Mouse (Mus musculus): ENCODE measurements around the gene Cby3.
"Not testable (repeated sequence)": the region's sequence is repeated elsewhere in the genome, so short reads cannot be mapped to it uniquely, and the experiment has no call there.

The Cby3 gene

DNA sequence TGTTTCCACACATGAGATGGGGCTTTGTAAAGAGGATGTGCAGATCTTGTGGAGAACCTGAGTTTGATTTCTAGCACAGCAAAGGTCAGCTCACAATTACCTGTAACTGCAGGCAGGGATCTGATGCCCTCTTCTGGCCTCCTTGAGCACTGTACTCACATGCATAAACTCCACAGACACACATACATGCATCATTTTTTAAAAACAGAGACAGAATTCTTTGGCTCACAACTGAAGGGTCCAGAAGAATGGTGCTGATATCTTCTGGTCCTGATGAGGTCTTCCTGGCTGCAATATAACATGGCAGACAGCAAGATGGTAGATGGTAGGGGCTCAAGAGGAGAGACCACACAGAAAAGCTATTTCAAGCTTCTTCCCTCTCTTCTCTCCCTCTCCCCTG is at the start of gene Cby3:
Cby3 (plus strand) TSS at position 301 of the 400 bp plus-strand sequence.
- no peak for DNase-seq (ENCODE audit: low spot score)

DNA sequence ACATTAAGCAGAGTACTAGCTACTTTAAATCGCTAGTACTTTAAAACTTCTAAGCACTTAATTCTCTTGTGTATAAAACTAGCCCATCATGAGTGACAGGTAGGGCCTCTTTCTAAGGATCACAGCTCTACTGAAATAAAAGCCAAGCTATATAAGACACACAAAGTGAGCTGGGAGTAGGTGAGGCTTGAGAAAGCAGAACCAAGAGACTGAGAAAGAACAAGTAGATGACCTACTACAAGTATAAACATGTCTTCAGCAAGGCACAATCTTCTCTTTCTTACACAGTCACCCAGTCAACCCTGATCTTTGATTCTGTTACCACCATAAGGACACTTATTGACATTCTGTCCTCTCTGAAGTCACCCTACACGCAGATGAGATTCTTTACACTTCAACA is 41.5 kb upstream of the Cby3 start:
- no peak for DNase-seq (ENCODE audit: low spot score)

DNA sequence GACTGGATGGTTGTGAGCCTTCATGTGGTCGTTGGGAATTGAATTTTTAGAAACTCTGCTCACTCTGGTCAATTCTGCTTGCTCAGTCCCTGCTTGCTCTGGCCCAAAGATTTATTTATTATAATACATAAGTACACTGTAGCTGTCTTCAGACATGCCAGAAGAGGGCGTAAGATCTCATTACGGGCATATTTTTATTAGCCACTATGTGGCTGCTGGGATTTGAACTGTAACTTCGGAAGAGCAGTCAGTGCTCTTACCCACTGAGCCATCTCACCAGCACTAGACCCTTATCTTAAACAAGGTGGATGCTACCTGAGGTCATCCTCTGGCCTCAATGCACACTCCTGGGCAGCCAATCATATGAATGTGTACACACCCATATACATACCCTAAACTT is 34.9 kb upstream of the Cby3 start:
- not testable (repeated sequence) for DNase-seq (ENCODE audit: low spot score)

DNA sequence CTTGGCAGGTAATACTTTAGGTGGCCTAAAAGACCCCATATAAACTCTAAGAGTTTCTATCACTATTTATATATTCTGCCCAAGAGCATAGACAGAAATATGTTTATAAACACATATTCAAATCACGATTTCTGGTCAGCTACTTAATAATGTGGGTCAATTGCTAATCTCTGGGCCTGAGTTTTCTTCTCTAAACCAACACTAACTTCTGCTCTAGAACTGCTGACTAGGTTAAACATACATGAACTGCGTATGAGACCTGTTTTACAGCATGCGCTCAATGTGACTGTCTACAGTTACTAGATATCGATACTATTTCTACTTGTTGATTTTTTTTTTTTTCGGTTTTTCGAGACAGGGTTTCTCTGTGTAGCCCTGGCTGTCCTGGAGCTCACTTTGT is 33.0 kb upstream of the Cby3 start:
- DNase-seq (ENCODE audit: low spot score), result no peak

DNA sequence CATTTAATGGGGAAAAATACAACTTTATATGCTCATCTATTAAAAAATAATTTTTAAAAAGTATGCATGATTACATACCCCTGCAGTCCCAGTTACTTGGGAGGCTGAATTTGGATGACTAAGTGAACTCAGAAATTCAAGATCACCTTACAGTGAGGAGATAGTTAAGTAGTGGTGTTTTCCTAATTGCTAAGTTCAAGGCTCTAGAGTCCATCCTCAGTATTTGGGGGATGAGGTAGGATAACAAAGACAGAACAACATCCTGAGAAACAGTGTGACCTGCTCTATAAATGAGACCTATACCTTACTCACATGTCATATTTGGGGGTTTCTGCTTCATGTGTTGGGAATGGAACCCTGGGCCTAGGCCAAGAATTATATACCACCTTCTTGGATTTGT is 31.9 kb upstream of the Cby3 start:
- DNase-seq (ENCODE audit: low spot score), result no peak

DNA sequence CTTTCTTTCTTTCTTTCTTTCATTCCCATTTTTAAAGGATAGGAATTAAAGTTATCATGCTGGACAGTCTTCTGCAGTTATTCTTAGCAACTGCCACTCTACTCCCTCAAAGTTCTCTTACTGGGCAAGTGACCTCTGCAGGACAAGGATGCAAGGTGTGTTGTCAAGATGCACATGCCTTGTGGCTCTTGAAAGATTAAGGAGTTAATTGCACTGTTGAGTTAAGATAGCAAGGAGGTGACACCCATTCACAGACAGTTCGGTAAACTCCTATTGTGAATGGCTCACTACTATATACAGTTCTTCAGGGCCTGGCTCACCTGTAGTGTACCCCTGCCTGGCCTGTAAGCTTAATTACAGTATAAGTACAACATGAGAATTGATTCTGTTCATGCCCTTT is 30.4 kb upstream of the Cby3 start:
- no peak for DNase-seq (ENCODE audit: low spot score)

DNA sequence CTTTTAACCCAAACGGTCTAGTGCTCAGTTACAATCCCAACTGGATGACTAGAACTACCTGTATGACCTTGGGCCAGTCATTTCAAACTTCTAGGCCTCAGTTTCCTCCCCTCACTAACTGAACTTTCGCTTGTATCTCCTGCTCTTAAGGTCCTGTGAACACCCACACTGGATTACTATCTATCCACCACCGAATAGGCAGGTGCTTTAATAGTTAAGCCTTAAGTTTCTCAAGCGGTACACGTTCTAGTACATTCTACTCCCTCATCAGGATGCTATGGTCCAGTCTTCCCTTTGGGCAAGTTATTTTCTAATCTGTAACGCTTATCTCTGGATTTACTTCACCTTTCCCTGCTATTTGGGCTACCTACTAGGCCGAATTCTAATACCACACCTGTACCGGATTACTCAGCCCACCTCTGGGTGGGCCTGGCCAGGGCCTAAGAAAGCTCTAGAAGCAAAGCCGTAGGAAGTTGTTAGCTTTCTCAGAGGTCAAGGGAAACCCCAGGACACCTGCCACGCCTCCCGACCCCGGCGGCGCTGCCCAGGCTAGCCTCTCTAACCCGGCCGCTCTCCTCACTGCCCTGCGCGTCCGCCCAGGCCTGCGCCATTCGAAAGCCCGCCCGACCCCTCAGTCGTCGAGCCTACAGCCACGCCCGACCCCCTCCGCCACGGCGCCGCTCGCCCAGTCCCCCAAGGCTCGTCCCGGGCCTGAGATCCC is 29.4 kb upstream of the Cby3 start:
- DNase-seq (ENCODE audit: low spot score), result peak; percentile 53

DNA sequence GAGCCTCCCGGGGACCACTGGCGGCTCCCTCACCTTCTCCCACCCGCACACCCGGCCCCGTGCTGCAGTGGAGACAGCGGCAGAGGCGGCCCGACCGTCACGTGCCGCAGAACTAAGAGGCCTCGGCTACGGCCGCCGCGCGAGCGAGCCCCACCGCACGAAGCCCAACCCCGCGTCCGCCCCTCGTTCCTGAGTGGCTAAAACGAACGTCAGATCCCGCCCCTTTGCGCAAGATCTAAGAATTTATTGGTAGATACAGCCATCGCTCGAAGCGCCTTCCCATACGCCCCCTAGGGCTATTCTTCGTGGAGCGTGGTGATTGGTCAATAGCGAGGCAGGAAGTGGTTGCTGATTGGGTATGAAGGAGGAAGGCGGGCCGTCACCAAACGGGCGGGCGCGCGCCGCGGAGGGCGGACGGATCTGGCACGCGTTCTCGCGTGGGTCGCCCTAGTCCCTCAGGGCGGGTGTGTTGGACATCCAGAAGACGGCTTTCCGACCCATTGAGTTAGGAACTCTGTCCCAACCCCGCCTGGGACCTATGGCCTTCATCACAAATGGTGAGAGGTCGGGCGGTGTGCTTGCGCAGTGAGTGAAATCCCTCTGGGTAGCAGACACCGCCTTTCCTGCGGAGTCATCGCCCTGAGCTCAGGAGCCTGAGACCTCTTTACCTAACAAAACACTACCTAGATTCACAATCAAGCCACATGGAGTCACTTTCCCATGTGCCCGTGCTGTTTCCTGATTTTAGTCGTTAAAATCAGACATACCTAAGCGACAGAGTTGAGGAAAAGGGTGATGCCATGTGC is 28.6 kb upstream of the Cby3 start, which contains the start of gene Canx:
Canx (minus strand) TSS at position 178 of the 806 bp plus-strand sequence.
- DNase-seq (ENCODE audit: low spot score), result peak; percentile 98

DNA sequence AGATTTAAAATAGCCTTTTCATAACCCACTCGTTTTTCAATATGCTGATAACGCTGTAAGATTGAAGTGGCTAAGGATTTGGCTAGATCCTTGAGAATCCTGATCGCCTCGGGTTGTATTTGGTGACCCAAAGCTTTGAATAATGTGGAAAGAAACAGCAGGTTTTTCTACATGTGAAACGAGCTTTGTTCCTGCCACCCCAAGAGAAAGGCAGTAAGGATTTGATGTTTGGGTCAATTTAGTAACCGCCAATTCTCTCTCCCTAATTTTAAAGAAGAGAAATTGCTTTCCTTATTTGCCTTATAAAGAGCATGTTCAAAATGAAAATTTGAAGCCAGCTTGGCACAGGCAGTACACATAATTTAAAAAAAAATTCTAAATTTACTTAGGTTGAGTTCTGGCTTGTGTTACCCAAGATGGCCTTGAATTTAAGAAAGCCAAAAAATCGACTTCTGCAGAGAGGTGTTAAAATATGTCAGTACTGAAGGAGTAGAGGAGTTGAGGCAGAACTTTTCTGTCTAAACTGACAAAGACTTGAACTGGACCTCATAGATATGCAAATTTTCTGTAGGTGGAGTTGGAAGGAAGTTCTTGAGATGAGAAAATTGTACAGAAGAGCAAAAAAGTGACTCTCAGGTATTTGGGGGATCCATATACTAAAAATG is 27.8 kb upstream of the Cby3 start:
- DNase-seq (ENCODE audit: low spot score), result no peak

DNA sequence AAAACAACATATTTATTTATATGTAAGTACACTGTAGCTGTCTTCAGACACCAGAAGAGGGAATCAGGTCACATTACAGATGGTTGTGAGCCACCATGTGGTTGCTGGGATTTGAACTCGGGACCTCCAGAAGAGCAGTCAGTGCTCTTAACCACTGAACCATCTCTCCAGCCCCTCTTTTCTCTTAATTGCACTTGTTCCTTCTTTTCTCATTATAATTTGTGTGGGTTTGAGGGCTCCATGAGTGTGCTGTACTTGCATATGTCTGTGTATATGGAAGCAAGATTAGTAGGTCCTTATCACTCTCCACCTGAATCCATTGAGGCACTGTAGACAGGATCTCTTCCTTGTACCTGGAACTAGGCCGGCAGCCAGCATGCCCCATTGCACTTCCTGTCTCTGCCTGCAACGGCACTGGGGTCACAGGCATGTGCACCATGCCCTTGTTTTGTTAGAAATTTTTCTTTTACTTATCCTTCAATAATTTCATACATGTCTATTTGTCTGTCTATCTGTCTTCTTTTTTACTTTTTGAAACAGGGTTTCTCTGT is 26.1 kb upstream of the Cby3 start:
- no peak for DNase-seq (ENCODE audit: low spot score)

DNA sequence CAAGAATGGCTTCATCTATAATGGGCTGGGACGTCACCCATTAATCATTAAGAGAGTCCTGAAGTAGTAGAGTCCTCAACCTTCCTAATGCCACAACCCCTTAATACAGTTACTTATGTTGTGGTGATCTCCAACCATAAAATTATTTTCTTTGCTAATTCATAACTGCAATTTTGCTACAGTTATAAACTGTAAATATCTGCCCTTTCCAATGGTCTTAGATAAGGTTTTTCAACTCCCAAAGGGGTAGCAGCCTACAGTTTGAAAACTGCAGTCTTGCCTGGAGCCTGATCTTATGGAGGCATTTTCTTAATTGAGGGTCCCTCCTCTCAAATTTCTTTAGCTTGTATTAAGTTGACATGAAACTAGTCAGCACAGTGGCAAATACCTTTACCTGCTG is 24.9 kb upstream of the Cby3 start:
- no peak for DNase-seq (ENCODE audit: low spot score)

DNA sequence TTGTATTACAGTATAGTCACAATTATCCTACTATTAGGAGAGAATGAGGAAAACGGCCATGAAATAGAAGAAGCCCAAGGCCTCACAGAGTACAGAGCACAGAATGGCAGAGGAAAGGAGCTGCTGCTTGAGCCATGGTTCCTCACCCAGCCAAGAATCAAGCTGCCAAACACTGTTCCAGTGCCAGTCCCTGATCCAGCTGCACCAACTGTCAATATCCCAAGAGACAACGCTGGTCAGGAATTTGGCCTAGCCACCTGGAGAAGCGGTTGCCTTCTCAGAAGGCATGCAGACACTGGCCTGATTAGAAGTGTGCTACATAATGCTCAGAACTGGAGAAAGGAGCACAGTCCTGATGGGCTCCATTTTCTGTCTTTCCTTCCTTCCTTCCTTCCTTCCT is 21.1 kb upstream of the Cby3 start:
- no peak for DNase-seq (ENCODE audit: low spot score)

DNA sequence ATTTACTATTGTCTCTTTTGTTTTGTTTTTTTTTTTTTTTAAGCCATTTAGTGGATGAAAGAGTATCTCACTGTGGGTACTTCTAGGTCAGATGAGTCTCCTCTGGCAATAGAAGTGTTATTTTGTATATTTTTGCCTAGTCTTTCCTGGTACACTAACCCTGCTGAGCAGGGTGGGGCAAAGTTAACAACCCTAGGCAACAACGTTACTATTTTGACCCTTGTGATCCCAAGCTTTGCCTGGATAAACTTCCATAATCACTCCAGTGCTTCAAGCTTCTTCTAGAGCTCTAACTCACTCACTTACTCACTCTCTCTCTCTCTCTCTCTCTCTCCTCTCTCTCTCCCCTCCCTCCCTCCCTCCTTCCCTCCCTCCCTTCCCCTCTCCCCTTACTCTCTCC is 18.1 kb upstream of the Cby3 start:
- no peak for DNase-seq (ENCODE audit: low spot score)

DNA sequence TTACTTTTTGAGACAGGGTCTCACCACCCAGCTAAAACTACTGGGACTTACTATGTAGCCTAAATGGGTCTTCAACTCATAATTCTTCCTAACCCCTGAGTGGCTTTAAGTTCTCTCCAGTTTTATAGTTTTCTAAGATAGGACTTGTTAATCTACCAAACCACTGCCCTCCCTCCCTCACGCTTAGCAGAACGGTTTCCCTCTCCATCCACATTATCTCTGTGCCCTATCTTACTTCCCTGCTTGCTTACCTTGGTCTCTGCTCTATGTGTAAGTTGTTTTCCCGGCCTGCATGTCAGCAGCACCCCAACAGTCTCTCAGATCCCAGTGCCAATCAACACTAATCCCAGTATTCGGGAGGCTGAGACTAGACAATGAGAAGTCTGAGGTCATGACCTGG is 17.4 kb upstream of the Cby3 start:
- DNase-seq (ENCODE audit: low spot score), result no peak

DNA sequence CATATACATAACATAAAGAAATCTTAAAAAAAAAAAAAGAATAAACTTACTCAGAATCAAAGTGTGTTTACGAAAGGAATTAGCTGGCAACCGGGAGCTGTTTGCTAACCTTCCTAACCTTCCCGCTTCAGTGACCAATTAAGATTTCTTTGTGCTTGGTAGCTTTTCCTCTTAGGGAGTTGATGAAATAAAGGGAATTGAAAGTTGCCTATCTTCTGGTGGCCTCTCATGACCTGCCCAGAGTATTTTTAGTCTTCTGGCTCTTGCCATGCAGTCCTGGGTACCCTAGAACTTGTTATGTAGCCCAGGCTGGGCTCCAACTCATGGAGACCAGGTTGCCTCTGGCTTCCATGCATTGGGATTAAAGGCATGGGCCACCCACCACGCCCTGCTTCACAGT is 8.8 kb upstream of the Cby3 start:
- no peak for DNase-seq (ENCODE audit: low spot score)

DNA sequence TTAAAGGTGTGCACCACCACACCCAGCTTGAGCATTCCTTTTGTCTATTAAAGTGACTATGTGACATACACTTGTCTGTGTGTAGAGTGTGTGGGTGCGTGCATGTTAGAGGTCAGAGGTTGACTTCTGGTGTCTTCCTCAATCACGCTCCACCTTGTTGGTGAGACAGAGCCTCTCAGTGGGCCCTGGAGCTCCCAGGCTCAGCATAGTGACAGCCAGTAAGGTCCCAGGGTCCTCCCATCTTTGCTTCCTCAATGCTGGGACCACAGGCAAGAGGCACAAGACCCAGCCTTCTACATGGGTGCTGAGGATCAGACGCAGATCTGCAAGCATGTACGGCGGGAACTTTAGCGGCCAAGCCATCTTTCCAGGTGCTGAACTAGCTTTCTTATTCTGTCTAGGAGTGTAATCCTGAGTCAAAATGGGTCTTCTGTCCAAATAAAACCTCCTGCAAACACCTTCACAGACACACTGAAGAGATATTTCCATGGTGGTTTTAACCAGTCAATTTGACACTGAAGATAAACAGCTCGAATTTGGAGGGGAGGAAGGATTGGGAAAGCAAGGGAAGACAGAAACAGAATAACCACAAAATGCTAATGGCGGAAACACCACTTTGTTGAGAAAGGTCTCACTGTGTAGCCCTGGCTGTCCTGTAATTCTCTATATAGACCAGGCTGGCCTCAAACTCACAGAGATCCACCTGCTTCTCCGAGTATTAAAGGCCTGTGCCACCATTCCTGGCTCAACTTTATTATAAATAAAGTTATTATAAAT is 7.8 kb upstream of the Cby3 start:
- no peak for DNase-seq (ENCODE audit: low spot score)

DNA sequence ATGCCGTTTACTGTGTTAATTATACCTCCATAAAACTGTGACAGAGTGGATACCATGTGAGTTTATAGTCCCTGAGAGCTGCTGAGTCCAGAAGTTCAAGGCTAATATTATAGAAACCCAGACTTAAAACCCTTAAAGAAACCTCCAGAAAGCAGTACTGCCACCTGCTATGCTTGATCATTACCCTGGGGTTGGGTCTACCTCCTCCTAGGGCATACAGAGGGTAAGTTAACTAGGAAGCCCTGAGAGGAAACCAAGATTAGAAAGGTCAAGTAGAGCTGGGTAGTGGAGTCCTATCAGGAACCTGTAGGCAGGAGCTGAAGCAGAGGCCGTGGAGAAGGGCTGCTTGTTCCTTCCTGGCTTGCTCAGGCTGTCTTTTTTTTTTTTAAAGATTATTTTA is 2.1 kb upstream of the Cby3 start:
- no peak for DNase-seq (ENCODE audit: low spot score)

DNA sequence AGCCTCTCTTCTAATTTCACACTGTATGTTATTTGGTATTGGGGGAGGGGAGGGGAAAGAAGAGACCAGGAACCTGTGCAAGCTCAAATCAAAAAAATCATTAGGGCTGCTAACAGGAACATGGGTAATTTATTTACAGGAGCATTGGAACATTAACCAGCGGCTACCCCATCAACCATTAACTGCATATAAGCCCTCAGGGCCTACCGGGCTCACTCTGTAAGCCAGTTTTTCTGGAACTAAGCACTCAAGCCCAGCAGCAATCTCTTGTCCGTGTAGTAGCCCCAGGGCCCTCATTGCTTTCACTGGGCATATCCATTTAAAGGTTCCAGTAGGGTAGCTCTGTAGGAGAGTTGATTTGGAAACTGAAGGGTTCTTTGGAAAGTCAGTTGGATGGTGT is 589 bp downstream of the Cby3 start:
- peak; percentile 24 for DNase-seq (ENCODE audit: low spot score)

DNA sequence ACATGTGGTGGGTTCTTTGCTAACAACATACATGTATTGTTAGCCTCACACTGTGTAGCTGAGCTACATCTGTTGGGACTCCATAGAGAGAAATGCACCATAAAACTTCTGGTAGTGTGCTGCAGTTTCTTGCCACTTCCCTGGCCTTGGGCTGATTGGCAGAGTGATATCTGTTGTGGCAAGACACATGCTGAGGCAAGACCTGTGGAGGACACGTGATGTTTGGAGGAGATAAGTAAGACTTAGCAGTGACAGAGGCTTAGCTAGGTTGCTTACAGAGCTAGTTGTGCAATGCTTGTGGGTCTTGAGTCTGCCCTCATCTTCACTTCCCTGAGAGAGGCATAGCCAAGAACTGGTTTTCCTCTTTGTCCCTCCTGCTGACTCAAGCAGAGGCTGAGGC is 1.1 kb downstream of the Cby3 start:
- DNase-seq (ENCODE audit: low spot score), result no peak

DNA sequence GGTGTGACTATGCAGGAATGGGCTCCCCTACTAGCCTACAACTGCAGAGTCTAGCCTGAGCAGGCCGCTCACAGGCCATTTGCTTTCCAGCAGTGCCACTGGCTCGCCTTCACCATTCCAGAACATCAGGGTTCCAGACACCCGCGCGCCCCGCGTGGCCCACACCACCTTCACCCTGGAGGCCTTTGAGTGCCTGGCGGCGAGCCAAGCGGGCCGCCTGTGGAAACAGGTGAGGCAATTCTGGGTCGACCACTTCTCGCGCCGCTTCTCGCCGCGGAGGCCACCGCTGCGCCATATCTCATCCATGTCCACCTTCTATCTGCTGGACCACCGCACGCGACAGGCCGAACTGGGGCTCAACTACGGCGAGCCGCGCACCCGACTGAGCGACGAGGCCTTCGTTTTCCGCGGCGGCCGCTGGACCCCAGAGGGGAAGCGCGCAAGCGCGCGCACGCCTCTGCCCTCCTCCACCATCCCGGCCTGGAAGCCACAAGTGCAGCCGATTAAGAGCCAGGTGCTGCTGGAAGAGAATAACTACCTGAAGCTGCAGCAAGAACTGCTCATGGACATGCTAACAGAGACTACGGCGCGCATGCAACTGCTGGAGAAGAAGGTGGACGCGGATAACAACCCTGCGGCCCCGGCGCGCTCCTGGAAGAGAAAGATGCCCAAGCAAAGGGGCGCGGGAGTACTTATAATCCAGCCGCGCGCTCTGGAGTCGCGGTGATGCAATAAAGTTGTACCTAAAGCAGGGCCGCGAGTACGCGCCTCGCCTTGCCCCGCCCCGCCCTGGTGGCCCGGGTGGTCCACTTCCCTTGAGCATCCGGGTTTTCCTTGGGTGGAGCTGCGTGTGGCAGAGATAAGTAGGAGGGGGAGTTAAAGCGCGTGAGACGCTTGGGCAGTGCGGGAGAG is 4.9 kb downstream of the Cby3 start:
- DNase-seq (ENCODE audit: low spot score), result peak; percentile 49

DNA sequence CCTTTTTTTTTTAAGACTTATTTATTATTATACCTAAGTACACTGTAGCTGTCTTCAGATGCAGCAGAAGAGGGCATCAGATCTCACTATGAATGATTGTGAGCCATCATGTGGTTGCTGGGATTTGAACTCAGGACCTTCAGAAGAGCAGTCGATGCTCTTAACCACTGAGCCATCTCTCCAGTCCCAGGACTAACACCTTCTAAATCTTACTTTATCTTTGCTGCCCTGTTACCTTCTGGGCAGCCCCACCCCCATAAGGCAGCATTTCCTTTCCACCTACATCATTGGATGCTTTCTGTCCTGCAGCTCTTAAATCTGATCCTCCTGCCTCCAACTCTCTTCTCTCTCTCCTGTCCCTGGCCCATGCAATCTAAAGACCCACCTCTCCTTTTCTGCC is 7.0 kb downstream of the Cby3 start:
- DNase-seq (ENCODE audit: low spot score), result not testable (repeated sequence)

Data from urinary bladder, postnatal 14 days (tissue).